Mouse (Mus musculus) spleen, adult 2 months (tissue): Measurements from ENCODE around the gene Rapgef2.

Source experiments
- CTCF ChIP-seq: fragments of 200-500 bp; IDR thresholded peaks from 2 replicates; pipeline ENCODE4 v1.5.1; 2011; ENCODE audit warnings: mild to moderate bottlenecking, inconsistent platforms; ENCODE audit not compliant: insufficient read depth, insufficient read length, insufficient replicate concordance; ENCODE audit errors: extremely low read depth
- POLR2A ChIP-seq: fragments of 200-500 bp; IDR thresholded peaks from 2 replicates; pipeline ENCODE4 v1.6.1; 2011; ENCODE audit warnings: low read depth, low read length, inconsistent platforms

DNA sequence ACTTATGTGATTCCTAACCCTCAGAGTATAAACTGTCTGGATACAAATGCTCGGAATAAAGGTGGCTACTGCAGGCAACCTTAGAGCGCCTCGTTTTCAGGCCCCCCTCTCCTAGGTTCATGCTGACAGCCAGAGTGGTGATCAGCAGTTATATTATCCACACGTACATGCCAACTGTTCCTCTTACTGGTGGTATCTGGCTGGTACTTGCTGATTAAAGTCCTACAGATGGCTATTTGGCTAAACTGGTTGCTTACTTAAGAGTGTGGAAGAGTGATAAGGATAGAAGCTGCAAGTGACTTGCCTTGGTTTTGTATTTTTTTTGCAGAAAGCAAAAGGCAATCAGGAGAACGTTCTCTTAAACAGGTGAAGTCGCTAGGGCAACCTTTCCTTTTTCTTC lies 224.9 kb downstream of the Rapgef2 start:
- no peak for TF ChIP-seq POLR2A
- no peak for TF ChIP-seq CTCF
